Mouse (Mus musculus): ENCODE results near the gene Prrt3.

The Prrt3 gene

GRCm38 (mm10) chr6:113501388-113502084, at the start of gene Prrt3:
Gene Prrt3 (minus strand): TSS chr6:113501931.
- no peak for DNase-seq

GRCm38 (mm10) chr6:113543906-113544481, 42.3 kb upstream of the Prrt3 start:
- DNase-seq, result no peak

GRCm38 (mm10) chr6:113541610-113542009, 39.9 kb upstream of the Prrt3 start:
- no peak for DNase-seq

DNA sequence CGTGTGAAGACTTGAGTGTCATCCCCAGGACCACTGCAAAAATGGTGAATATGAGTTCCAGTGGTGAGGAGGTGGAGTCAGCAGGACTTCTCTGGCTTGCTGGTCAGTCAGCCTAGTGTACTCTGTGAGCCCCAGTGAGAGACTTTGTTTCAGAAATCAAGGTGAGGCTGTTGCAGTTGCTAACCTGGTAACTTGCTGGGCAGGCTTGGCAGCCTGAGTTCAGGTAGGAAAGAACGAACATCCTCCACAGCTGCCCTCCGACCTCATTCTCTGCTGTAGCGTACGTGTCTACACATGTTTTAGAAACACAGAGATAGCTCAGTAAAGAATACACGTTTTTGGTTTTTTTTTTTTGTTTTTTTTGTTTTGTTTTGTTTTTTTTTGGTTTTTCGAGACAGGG, 33.2 kb upstream of the Prrt3 start:
- no peak for DNase-seq

- no peak for DNase-seq
Measured at GRCm38 (mm10) chr6:113531840-113532404, 30.2 kb upstream of the Prrt3 start.

- peak; percentile 97 for DNase-seq
Measured at GRCm38 (mm10) chr6:113530932-113531839, 29.5 kb upstream of the Prrt3 start, which contains the start of the genes Emc3 and Fancd2. Gene Emc3 (minus strand): TSS chr6:113531652. Gene Fancd2 (plus strand): TSS chr6:113531682.

GRCm38 (mm10) chr6:113523420-113523819, 21.7 kb upstream of the Prrt3 start:
- DNase-seq, result no peak

- no peak for DNase-seq
Measured at GRCm38 (mm10) chr6:113522310-113522709, 20.6 kb upstream of the Prrt3 start.

DNA sequence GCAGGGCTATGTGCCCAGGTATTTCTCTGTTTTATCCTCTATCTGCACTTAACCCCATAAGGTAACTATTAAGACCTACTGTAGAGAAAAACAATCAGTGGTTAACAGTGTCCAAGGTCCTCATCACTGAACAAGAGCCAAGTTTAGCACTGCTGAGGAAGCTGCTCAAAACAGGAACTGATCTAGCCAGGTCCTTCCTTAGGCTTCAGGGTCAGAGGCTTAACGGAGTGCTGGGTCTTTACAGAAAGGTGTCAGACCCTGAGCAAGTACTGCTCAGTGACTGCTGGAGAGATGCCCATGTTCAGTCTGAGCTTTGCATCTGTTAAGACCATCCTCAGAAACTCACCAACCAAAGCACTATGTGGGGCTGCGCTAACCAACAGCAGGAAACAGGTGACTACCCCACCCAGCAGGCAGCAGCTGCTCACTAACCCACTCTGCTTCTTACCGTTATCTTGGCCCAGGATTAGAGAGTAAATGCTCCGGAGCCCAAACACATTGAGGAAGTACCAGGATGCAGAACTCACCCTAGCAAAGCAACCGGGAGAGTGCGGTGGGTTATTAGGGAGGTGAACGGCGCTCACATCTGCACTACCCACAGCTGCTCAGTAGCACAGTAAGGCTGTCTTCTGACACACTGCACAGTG, 15.8 kb upstream of the Prrt3 start:
- DNase-seq, result no peak

DNA sequence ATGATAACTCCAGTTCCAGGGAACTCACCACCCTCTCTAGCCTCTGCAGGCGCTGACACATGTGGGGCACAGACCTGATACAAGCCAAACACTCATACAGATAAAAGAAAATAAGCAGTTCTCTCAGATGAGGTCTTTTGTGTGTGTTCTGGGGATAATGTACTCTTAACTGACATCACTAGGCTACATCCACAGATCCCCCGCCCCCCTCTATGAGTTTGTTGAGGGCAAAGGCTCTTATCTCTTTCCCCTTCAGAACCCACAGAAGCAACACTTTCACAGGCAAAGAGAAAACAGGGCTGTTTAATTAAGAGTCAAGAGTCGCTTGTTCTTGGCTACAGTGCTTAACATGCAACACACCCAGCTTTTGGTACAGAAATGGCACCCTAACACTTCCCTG, 12.9 kb upstream of the Prrt3 start:
- DNase-seq, result no peak

GRCm38 (mm10) chr6:113513944-113514343, 12.2 kb upstream of the Prrt3 start:
- DNase-seq, result no peak

- no peak for DNase-seq
Measured at GRCm38 (mm10) chr6:113508947-113509280, 7.2 kb upstream of the Prrt3 start.

- DNase-seq, result no peak
Measured at GRCm38 (mm10) chr6:113508272-113508946, 6.7 kb upstream of the Prrt3 start.

GRCm38 (mm10) chr6:113507130-113507529, 5.4 kb upstream of the Prrt3 start:
- no peak for DNase-seq

GRCm38 (mm10) chr6:113505689-113506088, 4.0 kb upstream of the Prrt3 start:
- no peak for DNase-seq

- DNase-seq, result no peak
Measured at GRCm38 (mm10) chr6:113502801-113503200, 1.1 kb upstream of the Prrt3 start.

- peak; percentile 13 to 20 for DNase-seq
Measured at GRCm38 (mm10) chr6:113499346-113499745, 2.4 kb downstream of the Prrt3 start.

DNA sequence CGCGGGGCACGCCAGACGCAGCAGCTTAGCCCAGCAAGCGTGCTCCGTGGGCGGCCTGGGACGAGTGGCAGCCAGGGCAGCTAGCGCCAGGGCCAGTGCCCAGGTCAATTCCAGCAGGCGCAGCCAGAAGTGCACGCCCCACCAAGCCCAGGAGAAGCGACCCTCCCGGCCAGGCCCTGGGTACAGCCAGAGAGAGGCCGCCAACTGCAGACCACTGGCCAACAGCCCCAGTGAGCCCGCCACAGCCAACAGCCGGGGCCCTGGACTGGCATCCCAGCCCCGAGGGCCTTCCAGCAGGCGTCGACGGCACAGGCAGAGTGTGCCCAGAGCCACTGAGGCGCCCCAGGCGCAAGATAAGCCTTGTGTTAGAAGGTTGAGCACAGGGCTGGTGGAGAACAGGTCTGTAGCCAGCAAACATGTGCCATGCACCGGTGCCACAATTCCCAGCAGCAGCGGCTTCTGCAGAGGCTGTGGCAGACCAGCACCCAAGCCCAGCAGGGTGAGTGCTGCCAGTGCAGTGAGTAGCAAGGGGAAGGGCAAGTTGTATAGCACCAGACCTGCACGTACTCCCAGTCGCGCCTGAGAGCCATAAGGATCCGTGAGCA, 6.6 kb downstream of the Prrt3 start:
- no peak for DNase-seq

GRCm38 (mm10) chr6:113494258-113494788, 7.4 kb downstream of the Prrt3 start:
- DNase-seq, result peak; percentile 94 to 96

- no peak for DNase-seq
Measured at GRCm38 (mm10) chr6:113492101-113492864, 9.4 kb downstream of the Prrt3 start.

- DNase-seq, result no peak
Measured at GRCm38 (mm10) chr6:113489410-113489809, 12.3 kb downstream of the Prrt3 start.

Data from B cell, adult 2 months (primary cell).